Mouse (Mus musculus) kidney, adult 2 months (tissue): Measurements from ENCODE around the gene Pabpc1l.

ENCODE experiments used
- CTCF ChIP-seq: fragments of 200-500 bp; conservative IDR thresholded peaks from 2 replicates; pipeline ENCODE4 v1.5.1; 2011; ENCODE audit warnings: low read depth, mild to moderate bottlenecking, control low read depth, low read length, moderate library complexity, mixed read lengths; ENCODE audit not compliant: insufficient read depth, insufficient read length
- POLR2A ChIP-seq: fragments of 200-500 bp; IDR thresholded peaks from one replicate; pipeline ENCODE4 v1.6.1; 2011; ENCODE audit warnings: low read depth, low read length, control low read depth

- TF ChIP-seq CTCF: no peak
- TF ChIP-seq POLR2A: no peak
Observed at GRCm38 (mm10) chr2:164047197-164047690, 22.0 kb downstream of the Pabpc1l start.
